Mouse (Mus musculus): ENCODE results near the gene Wwox. TPM values are rescaled to one million over a fixed set of nuclear protein-coding genes. Genes with fewer than 3 reads are reported as not detected.

Gene Wwox
- polyA plus RNA-seq, 1 experiment from 2014 or later: 10.6 TPM

DNA sequence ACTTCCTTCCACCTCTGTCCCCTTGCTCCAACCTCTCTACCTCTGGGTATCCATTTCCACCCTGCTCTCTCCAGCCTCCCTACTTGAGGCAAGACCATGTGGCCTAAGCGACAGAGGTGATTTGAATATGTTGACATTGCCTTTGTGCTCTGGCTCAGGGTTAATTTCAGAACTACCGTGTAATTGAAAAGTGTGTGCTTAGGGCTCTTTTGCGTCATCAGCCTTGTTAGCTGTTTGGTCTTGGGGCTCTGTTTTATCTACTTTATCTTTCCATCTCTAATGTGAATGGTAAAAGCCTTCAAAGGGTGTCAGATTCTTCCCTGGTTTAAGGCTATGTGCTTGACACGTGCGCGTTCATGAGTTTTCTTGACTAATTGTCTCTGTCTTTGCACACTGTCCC, 226.1 kb downstream of the Wwox start:
- no peak for DNase-seq (ENCODE audit: low spot score)
- 64% methylated on average over 6 of the region's 6 CpGs for WGBS

GRCm38 (mm10) chr8:114670801-114671200, 231.3 kb downstream of the Wwox start:
- 89% methylated on average over 6 of the region's 6 CpGs for WGBS
- Histone ChIP-seq H3K36me3 (no peaks in the 10 kb centered on the region), H3K4me1 (no peaks in the 10 kb centered on the region), H3K27me3 (ENCODE audit: low read depth, poor library complexity, severe bottlenecking) (no peaks in the 10 kb centered on the region), H3K27ac (replicated peaks) (no peak overlapping the region), H3K9me3 (replicated peaks) (no peaks in the 10 kb centered on the region), H3K4me3 (no peak overlapping the region)
- no peak for DNase-seq (ENCODE audit: low spot score)

More for the DNA sequence above, 226.1 kb downstream of the Wwox start:
- peaks cover 5% of the 10 kb centered on the region for H3K4me1 ChIP-seq
- no peaks in the 10 kb centered on the region for H3K27me3 ChIP-seq (ENCODE audit: low read depth, poor library complexity, severe bottlenecking)
- no peaks in the 10 kb centered on the region for H3K9me3 ChIP-seq (replicated peaks)
- no peaks in the 10 kb centered on the region for H3K36me3 ChIP-seq
- no peak overlapping the region for H3K27ac ChIP-seq (replicated peaks)
- H3K4me3 ChIP-seq: no peak overlapping the region

DNA sequence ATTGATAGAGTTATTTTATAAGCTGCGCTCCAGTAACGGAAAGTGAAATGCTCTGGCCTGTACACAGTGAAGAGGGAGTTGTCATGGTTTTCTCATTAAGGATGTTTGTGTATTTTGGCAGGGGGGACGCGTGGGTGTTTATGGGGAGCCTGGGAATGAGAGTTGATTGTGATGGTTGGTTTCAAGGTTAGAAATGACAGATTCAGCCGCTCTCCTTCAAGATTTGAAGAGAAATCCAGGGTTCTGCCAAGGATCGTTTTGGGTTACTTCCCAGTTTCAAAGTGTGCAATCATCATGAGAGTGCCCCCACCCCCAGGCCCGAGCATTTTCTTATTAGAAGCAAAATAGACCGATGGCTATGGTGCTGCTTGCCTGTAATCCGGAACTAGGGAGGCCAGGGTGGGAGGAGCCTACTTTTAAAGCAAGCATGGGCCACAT, 231.8 kb downstream of the Wwox start:
- WGBS: 85% methylated on average over 9 of the region's 9 CpGs
- H3K27ac ChIP-seq (replicated peaks): no peak overlapping the region
- H3K27me3 ChIP-seq (ENCODE audit: low read depth, poor library complexity, severe bottlenecking): no peaks in the 10 kb centered on the region
- H3K4me1 ChIP-seq: no peaks in the 10 kb centered on the region
- H3K36me3 ChIP-seq: no peaks in the 10 kb centered on the region
- no peak overlapping the region for H3K4me3 ChIP-seq
- no peaks in the 10 kb centered on the region for H3K9me3 ChIP-seq (replicated peaks)
- DNase-seq (ENCODE audit: low spot score): no peak

DNA sequence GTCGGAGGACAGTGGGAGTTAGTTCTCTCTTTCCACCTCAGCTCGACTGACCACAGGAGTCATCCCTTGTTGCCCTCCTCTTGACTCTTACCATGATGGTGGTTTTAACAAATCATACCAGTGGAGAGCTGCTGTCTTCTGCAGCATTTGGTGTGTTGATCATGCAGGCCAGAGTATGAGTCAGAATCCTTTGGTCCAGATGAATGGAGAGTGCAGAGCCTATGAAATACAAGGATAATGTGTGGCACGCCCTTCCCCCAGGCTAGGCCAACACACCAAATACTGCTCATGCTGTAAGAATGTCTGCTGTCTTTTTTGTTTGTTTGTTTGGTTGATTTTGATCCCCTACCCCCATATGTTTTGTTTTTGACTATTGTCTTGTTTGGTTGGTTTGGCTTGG, 234.0 kb downstream of the Wwox start:
- 93% methylated on average over 3 of the region's 3 CpGs for WGBS
- Histone ChIP-seq H3K27ac (replicated peaks) (no peak overlapping the region), H3K4me1 (peaks cover 5% of the 10 kb centered on the region; the same call in 1 of the 2 replicates), H3K27me3 (ENCODE audit: low read depth, poor library complexity, severe bottlenecking) (no peaks in the 10 kb centered on the region), H3K36me3 (no peaks in the 10 kb centered on the region), H3K9me3 (replicated peaks) (no peaks in the 10 kb centered on the region), H3K4me3 (no peak overlapping the region)
- DNase-seq (ENCODE audit: low spot score): no peak

DNA sequence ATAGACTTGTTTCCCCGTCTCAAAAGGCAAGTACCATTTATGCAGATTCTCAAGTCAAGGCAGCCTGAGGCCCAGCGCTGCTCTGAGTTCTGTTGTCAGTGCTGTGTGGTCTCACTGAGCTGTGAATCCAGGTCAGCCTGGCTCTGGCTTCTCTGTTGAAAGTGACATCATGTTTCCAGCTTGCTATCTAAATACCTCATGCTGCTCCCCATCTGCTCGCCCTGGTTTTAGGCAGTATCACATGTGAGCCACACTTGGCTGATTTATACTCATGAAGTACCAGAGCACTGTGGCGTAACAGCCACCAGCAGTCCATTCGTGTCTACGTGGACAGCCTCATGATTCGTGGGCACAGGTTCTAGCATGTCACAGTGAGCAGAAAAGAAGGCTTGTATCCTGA, 235.7 kb downstream of the Wwox start:
- H3K36me3 ChIP-seq: no peaks in the 10 kb centered on the region
- peaks cover 5% of the 10 kb centered on the region; the same call in 1 of the 2 replicates for H3K4me1 ChIP-seq
- H3K27me3 ChIP-seq (ENCODE audit: low read depth, poor library complexity, severe bottlenecking): no peaks in the 10 kb centered on the region
- no peak for DNase-seq (ENCODE audit: low spot score)
- H3K27ac ChIP-seq (replicated peaks): no peak overlapping the region
- WGBS: 88% methylated on average over 7 of the region's 7 CpGs
- H3K9me3 ChIP-seq (replicated peaks): no peaks in the 10 kb centered on the region
- no peak overlapping the region for H3K4me3 ChIP-seq

DNA sequence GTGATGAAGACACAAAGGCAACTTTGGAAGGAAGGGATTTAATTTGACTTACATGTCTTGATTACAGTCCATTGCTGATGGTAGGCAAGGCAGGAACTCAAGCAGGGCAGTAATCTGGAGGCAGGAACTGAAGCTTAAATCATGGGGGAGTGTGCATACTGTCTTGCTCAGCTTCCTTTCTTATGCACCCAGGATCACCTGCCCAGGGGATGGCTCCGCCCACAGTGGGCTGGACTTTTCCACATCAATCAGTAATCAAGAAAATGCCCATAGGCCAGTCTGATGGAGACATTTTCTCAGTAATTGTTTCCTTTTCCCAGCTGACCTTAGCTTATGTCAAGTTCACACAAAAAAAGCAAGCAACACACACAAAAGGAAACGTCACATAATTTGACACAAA, 237.5 kb downstream of the Wwox start:
- Histone ChIP-seq H3K27me3 (ENCODE audit: low read depth, poor library complexity, severe bottlenecking) (no peaks in the 10 kb centered on the region), H3K36me3 (no peaks in the 10 kb centered on the region)
- WGBS: 84% methylated on average over 2 of the region's 2 CpGs

GRCm38 (mm10) chr8:114677551-114678127, 238.2 kb downstream of the Wwox start:
- WGBS: 68% methylated on average over 6 of the region's 6 CpGs
- peaks cover 5% of the 10 kb centered on the region; the same call in 1 of the 2 replicates for H3K4me1 ChIP-seq
- H3K36me3 ChIP-seq: no peaks in the 10 kb centered on the region
- DNase-seq (ENCODE audit: low spot score): no peak
- H3K27me3 ChIP-seq (ENCODE audit: low read depth, poor library complexity, severe bottlenecking): no peaks in the 10 kb centered on the region
- H3K4me3 ChIP-seq: no peak overlapping the region
- no peaks in the 10 kb centered on the region for H3K9me3 ChIP-seq (replicated peaks)
- no peak overlapping the region for H3K27ac ChIP-seq (replicated peaks)

More for the DNA sequence above, 237.5 kb downstream of the Wwox start:
- Histone ChIP-seq H3K9me3 (replicated peaks) (no peaks in the 10 kb centered on the region), H3K4me3 (no peak overlapping the region), H3K4me1 (peaks cover 5% of the 10 kb centered on the region; the same call in 1 of the 2 replicates), H3K27ac (replicated peaks) (no peak overlapping the region)
- DNase-seq (ENCODE audit: low spot score): no peak

- H3K4me1 ChIP-seq: peaks cover 5% of the 10 kb centered on the region; the same call in 1 of the 2 replicates
- 91% methylated on average over 14 of the region's 14 CpGs for WGBS
- H3K27ac ChIP-seq (replicated peaks): no peak overlapping the region
- no peak overlapping the region for H3K4me3 ChIP-seq
- no peaks in the 10 kb centered on the region for H3K36me3 ChIP-seq
- no peaks in the 10 kb centered on the region for H3K27me3 ChIP-seq (ENCODE audit: low read depth, poor library complexity, severe bottlenecking)
- DNase-seq (ENCODE audit: low spot score): no peak
- H3K9me3 ChIP-seq (replicated peaks): no peaks in the 10 kb centered on the region
Observed at GRCm38 (mm10) chr8:114679386-114680098, 240.1 kb downstream of the Wwox start.

- WGBS: 78% methylated on average over 10 of the region's 10 CpGs
- no peaks in the 10 kb centered on the region for H3K36me3 ChIP-seq
- peaks cover 5% of the 10 kb centered on the region; the same call in 1 of the 2 replicates for H3K4me1 ChIP-seq
- H3K9me3 ChIP-seq (replicated peaks): no peaks in the 10 kb centered on the region
- H3K4me3 ChIP-seq: no peak overlapping the region
- no peak overlapping the region for H3K27ac ChIP-seq (replicated peaks)
- DNase-seq (ENCODE audit: low spot score): no peak
- no peaks in the 10 kb centered on the region for H3K27me3 ChIP-seq (ENCODE audit: low read depth, poor library complexity, severe bottlenecking)
Observed at GRCm38 (mm10) chr8:114681136-114681535, 241.7 kb downstream of the Wwox start.

DNA sequence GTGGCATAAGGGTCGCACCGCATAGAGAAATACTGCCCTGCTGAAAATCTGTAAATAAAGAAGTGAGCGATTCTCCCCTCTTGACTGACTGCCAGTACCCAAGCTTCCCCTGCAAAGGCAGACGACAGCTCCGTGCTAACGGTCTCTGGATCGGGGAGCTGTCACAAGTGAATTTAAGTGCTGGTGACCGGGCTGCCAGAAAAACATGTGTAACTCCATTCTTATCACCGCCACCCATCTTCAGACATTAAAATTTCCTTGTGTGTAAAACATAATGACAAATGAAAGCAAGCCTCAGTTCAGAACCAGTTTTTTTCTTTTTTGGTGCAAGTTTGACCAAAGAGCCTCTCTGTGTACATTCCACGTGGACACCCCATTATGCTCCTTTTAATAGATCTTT, 242.7 kb downstream of the Wwox start:
- H3K4me1 ChIP-seq: peaks cover 5% of the 10 kb centered on the region; the same call in 1 of the 2 replicates
- no peak for DNase-seq (ENCODE audit: low spot score)
- H3K36me3 ChIP-seq: no peaks in the 10 kb centered on the region
- no peak overlapping the region for H3K4me3 ChIP-seq
- H3K9me3 ChIP-seq (replicated peaks): no peaks in the 10 kb centered on the region
- H3K27ac ChIP-seq (replicated peaks): no peak overlapping the region
- WGBS: 83% methylated on average over 10 of the region's 10 CpGs
- no peaks in the 10 kb centered on the region for H3K27me3 ChIP-seq (ENCODE audit: low read depth, poor library complexity, severe bottlenecking)

DNA sequence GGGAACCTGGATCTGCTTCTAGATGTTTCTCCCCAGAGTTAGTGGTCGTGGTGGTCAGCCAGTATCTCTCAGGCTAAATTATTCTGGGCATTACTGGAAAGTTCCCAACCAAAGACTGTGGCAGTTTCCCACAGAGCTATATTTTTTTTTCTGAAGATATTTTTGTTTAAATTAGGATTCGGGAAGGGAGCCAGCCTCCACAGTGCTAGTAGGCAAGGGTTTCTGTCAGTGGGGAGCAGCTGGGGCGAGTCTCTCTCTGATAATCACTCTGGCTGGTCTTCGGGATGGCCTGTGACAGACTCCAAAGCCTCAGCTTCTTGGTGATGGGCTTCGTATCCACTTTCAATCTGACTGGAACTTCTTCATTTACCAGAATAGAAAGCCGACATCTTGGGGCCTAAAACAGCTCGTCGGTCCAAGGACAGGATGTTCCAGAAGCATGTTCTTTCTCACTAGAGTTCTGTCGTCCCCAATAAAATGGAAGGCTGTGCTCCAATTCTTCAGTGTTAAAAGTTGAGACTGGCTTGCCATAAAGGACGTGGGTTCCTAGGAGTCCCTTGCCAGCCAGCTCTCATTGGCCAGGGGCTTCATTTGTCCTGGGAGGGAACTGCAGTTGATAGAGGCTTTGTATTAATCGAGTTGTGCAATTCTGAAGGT, 244.7 kb downstream of the Wwox start:
- Histone ChIP-seq H3K4me3 (no peak overlapping the region), H3K9me3 (replicated peaks) (no peaks in the 10 kb centered on the region), H3K27me3 (ENCODE audit: low read depth, poor library complexity, severe bottlenecking) (no peaks in the 10 kb centered on the region), H3K36me3 (no peaks in the 10 kb centered on the region), H3K27ac (replicated peaks) (no peak overlapping the region), H3K4me1 (no peaks in the 10 kb centered on the region)
- WGBS: 87% methylated on average over 11 of the region's 11 CpGs
- no peak for DNase-seq (ENCODE audit: low spot score)

- H3K4me1 ChIP-seq: no peaks in the 10 kb centered on the region
- no peaks in the 10 kb centered on the region for H3K9me3 ChIP-seq (replicated peaks)
- no peak overlapping the region for H3K4me3 ChIP-seq
- 87% methylated on average over 4 of the region's 4 CpGs for WGBS
- H3K27ac ChIP-seq (replicated peaks): no peak overlapping the region
- H3K27me3 ChIP-seq (ENCODE audit: low read depth, poor library complexity, severe bottlenecking): no peaks in the 10 kb centered on the region
- no peak for DNase-seq (ENCODE audit: low spot score)
- no peaks in the 10 kb centered on the region for H3K36me3 ChIP-seq
Observed at GRCm38 (mm10) chr8:114686462-114686861, 247.0 kb downstream of the Wwox start.

DNA sequence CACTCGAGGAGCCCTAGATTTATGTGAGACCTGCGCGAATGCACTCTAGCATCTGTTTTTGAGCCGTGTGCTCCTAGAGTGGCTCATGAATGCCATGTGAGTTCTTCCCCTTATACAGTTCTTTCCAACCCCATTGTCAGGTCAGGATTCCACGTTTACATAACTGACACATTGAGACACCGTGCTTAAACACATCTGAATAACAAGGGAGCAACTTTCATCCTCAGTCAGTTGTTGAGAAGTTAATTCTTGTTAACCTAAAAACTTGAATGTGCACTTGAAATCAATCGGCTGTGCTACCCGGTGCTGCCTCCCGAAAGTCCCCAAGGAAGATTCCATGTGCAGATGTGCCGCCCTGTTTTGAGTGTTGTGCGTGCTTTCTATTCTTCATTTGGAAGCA, 249.3 kb downstream of the Wwox start:
- WGBS: 83% methylated on average over 11 of the region's 11 CpGs
- Histone ChIP-seq H3K4me3 (no peak overlapping the region), H3K9me3 (replicated peaks) (no peaks in the 10 kb centered on the region), H3K27me3 (ENCODE audit: low read depth, poor library complexity, severe bottlenecking) (no peaks in the 10 kb centered on the region), H3K36me3 (no peaks in the 10 kb centered on the region), H3K4me1 (no peaks in the 10 kb centered on the region), H3K27ac (replicated peaks) (no peak overlapping the region)
- DNase-seq (ENCODE audit: low spot score): no peak

Data from midbrain, embryonic 10.5 days (tissue).